Mouse (Mus musculus) forebrain, embryonic 11.5 days (tissue): ENCODE results near the gene Rpp25. TPM values are rescaled to one million over a fixed set of nuclear protein-coding genes. Genes with fewer than 3 reads are reported as not detected.

Experiments used
- ATAC-seq: fragments of 200-750 bp; cut with Nextera tagmentation; replicated peaks from 2 replicates; pipeline ENCODE4 v1.8.0; 2017; ENCODE audit warnings: moderate TSS enrichment; ENCODE audit not compliant: low FRiP score
- DNase-seq: peaks from one replicate; pipeline ENCODE4 v3.0.0-alpha.2; 2017; ENCODE audit warnings: low spot score
- H3K27ac ChIP-seq: fragments of 300-500 bp; sonication (generic); 2 replicates; pipeline ENCODE4 v1.5.1; 2014; ENCODE audit warnings: low read depth, low read length
- H3K27me3 ChIP-seq: fragments of 300-500 bp; sonication (generic); 2 replicates; pipeline ENCODE4 v1.6.1; 2014; ENCODE audit warnings: mild to moderate bottlenecking, low read length, mixed read lengths; ENCODE audit not compliant: control insufficient read depth, insufficient read depth
- H3K36me3 ChIP-seq: fragments of 300-500 bp; sonication (generic); 2 replicates; pipeline ENCODE4 v1.6.1; 2014; ENCODE audit warnings: mild to moderate bottlenecking, low read length, moderate library complexity, mixed read lengths; ENCODE audit not compliant: control insufficient read depth, insufficient read depth
- H3K4me1 ChIP-seq: fragments of 300-500 bp; sonication (generic); replicated peaks from 2 replicates; pipeline ENCODE4 v1.6.1; 2014; ENCODE audit warnings: low read length, mixed read lengths; ENCODE audit not compliant: control insufficient read depth, insufficient read depth
- H3K4me2 ChIP-seq: fragments of 300-500 bp; sonication (generic); 2 replicates; pipeline ENCODE4 v1.6.1; 2014; ENCODE audit warnings: low read depth, mild to moderate bottlenecking, low read length, moderate library complexity, mixed read lengths; ENCODE audit not compliant: severe bottlenecking
- H3K4me3 ChIP-seq: fragments of 300-500 bp; sonication (generic); 2 replicates; pipeline ENCODE4 v1.5.1; 2014; ENCODE audit warnings: low read depth, low read length
- H3K9ac ChIP-seq: fragments of 300-500 bp; sonication (generic); 2 replicates; pipeline ENCODE4 v1.6.1; 2014; ENCODE audit warnings: low read length
- H3K9me3 ChIP-seq: fragments of 300-500 bp; sonication (generic); 2 replicates; pipeline ENCODE4 v1.6.1; 2016; ENCODE audit warnings: low read length, mixed read lengths; ENCODE audit not compliant: control insufficient read depth
- WGBS: fragments of 180-500 bp; shearing (Covaris S2); extraction: QIAGEN DNeasy Blood & Tissue Kit; methylation state at CpG from one replicate; pipeline ENCODE4 v1.1.7; 2014; 5-methylcytosine and 5-hydroxymethylcytosine counted together
- polyA plus RNA-seq: library from polyadenylated mRNA; unstranded; fragments of >200 nt; fragmentation: Nextera tagmentation; extraction: Ambion mirVana; gene quantifications from 2 replicates; pipeline ENCODE4 v1.2.1, GENCODE M21; 2014

The Rpp25 gene
- polyA plus RNA-seq, 1 experiment from 2014 or later, result 1.5 TPM

- Histone ChIP-seq H3K9me3 (no peaks in the 10 kb centered on the region), H3K9ac (no peak overlapping the region), H3K4me3 (no peak overlapping the region), H3K27me3 (no peaks in the 10 kb centered on the region), H3K36me3 (no peaks in the 10 kb centered on the region), H3K4me2 (no peak overlapping the region), H3K27ac (no peak overlapping the region), H3K4me1 (no peaks in the 10 kb centered on the region)
- ATAC-seq, result no peak
- 79% methylated on average over 7 of the region's 7 CpGs for WGBS
- no peak for DNase-seq
These were observed 16.0 kb upstream of the Rpp25 start for GRCm38 (mm10) chr9:57487807-57488206.

DNA sequence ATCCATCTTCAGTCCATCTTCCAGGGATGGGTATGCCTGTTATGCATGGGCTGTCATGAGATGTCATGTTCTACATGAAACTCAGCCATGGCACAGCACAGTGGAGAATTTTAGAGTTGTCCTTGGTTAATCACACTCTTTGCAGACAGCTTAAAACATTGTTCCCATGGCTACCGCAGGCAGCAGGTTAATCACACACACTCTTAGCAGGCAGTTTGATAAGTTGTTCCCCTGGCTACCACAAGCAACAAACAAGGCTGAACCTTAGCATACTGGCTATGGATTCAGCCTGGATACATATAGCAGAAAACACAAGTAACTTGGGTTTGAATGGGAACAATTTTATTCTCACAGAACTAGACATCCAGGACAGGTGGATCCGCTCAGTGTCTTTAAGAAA lies 10.3 kb upstream of the Rpp25 start:
- no peak overlapping the region for H3K27ac ChIP-seq
- no peaks in the 10 kb centered on the region for H3K36me3 ChIP-seq
- 86% methylated on average over 2 of the region's 2 CpGs for WGBS
- H3K9me3 ChIP-seq, result no peaks in the 10 kb centered on the region
- no peak for DNase-seq
- ATAC-seq, result no peak
- no peak overlapping the region for H3K4me2 ChIP-seq
- H3K9ac ChIP-seq, result no peak overlapping the region
- no peak overlapping the region for H3K4me3 ChIP-seq
- no peaks in the 10 kb centered on the region for H3K4me1 ChIP-seq
- no peaks in the 10 kb centered on the region for H3K27me3 ChIP-seq

DNA sequence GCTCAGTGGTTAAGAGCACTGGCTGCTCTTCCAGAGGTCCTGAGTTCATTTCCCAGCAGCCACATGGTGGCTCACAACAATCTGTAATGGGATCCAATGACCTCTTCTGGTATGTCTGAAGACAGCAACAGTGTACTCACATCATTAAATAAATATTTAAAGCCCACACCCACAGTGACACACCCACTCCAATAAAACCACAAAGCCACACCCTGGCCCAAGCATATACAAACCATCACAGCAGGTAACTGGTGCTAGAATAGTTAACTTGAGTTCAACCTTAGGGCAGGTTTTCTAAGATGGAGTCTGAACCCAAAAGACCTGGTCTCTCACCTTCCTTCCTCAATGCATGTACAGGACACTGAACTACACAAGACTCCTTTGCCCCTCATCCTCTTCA lies 8.9 kb upstream of the Rpp25 start:
- no peak for DNase-seq
- Histone ChIP-seq H3K9me3 (no peaks in the 10 kb centered on the region), H3K4me3 (no peak overlapping the region), H3K36me3 (no peaks in the 10 kb centered on the region), H3K27me3 (peaks cover 4% of the 10 kb centered on the region), H3K27ac (no peak overlapping the region), H3K4me1 (no peaks in the 10 kb centered on the region), H3K9ac (no peak overlapping the region), H3K4me2 (no peak overlapping the region)
- ATAC-seq, result no peak

- Histone ChIP-seq H3K4me2 (no peak overlapping the region), H3K9me3 (no peaks in the 10 kb centered on the region), H3K27me3 (peaks cover 25% of the 10 kb centered on the region), H3K9ac (no peak overlapping the region), H3K4me3 (no peak overlapping the region), H3K36me3 (no peaks in the 10 kb centered on the region), H3K27ac (no peak overlapping the region), H3K4me1 (peaks cover 9% of the 10 kb centered on the region)
- DNase-seq (no peak), ATAC-seq (no peak)
- WGBS, result 83% methylated on average over 5 of the region's 5 CpGs
These were observed 6.6 kb upstream of the Rpp25 start for GRCm38 (mm10) chr9:57497236-57497635.

DNA sequence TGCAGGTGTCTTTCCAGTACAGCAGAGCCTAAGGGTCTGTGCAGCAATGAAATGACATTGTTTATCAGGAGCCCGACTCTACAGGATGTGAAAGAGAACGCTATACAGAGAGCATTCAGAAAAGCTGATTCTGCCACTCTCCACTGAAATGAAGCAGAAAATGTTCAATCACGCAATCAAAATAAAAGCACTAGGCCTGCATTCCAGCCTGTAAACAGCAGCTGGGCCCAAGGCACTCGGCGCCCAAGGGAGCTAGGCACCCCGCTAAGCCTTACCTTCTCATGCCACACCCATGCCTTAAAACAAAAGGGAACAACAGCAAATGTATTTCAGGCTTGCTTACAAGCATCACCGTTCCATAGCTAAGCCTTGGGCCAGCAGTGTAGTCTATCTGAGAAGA lies 5.3 kb upstream of the Rpp25 start:
- Histone ChIP-seq H3K36me3 (no peaks in the 10 kb centered on the region), H3K4me2 (no peak overlapping the region), H3K27ac (no peak overlapping the region), H3K9me3 (no peaks in the 10 kb centered on the region), H3K4me1 (peaks cover 20% of the 10 kb centered on the region), H3K27me3 (peaks cover 38% of the 10 kb centered on the region), H3K4me3 (no peak overlapping the region), H3K9ac (no peak overlapping the region)
- no peak for ATAC-seq
- DNase-seq, result no peak
- 49% methylated on average over 7 of the region's 7 CpGs for WGBS

GRCm38 (mm10) chr9:57501452-57501851 lies 2.4 kb upstream of the Rpp25 start:
- H3K27ac ChIP-seq, result peak overlapping the region; percentile 33; the same call in 1 of the 2 replicates
- peak overlapping the region; percentile 17; the same call in 1 of the 2 replicates for H3K9ac ChIP-seq
- peaks cover 34% of the 10 kb centered on the region for H3K4me1 ChIP-seq
- 3% methylated on average over 13 of the region's 13 CpGs for WGBS
- H3K36me3 ChIP-seq, result no peaks in the 10 kb centered on the region
- peak overlapping the region; percentile 11; the same call in 1 of the 2 replicates for H3K4me3 ChIP-seq
- DNase-seq, result no peak
- H3K9me3 ChIP-seq, result no peaks in the 10 kb centered on the region
- H3K27me3 ChIP-seq, result peaks cover 67% of the 10 kb centered on the region
- H3K4me2 ChIP-seq, result peak overlapping the region; percentile 30
- no peak for ATAC-seq

DNA sequence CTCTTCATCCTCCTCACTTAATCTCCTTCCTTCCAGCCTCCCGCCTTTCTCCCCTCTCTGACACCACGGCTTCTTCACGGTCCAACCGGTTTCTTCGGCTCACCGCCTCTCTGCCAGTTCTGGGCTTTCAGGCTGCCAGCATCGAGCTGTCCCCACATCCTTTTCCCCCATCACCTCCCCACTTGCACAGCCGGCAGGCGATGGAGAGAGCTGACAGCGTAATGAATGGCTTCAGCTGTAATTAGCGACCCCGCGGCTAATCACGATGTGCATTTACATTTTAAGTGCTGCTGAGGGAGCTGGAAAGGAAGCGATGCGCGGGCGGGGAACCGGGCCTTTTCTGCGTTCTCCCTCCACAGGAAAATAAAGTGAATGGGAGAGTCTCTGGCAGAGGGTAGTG lies 2.0 kb upstream of the Rpp25 start:
- under 1% methylated on average over 20 of the region's 20 CpGs for WGBS
- DNase-seq, result peak; percentile 80
- H3K9me3 ChIP-seq, result no peaks in the 10 kb centered on the region
- H3K4me1 ChIP-seq, result peaks cover 34% of the 10 kb centered on the region
- peak overlapping the region; percentile 33; the same call in 1 of the 2 replicates for H3K27ac ChIP-seq
- H3K36me3 ChIP-seq, result no peaks in the 10 kb centered on the region
- H3K4me3 ChIP-seq, result peak overlapping the region; percentile 11; the same call in 1 of the 2 replicates
- ATAC-seq, result peak; percentile 63
- H3K27me3 ChIP-seq, result peaks cover 69% of the 10 kb centered on the region
- H3K9ac ChIP-seq, result peak overlapping the region; percentile 17; the same call in 1 of the 2 replicates
- peak overlapping the region; percentile 30 for H3K4me2 ChIP-seq

DNA sequence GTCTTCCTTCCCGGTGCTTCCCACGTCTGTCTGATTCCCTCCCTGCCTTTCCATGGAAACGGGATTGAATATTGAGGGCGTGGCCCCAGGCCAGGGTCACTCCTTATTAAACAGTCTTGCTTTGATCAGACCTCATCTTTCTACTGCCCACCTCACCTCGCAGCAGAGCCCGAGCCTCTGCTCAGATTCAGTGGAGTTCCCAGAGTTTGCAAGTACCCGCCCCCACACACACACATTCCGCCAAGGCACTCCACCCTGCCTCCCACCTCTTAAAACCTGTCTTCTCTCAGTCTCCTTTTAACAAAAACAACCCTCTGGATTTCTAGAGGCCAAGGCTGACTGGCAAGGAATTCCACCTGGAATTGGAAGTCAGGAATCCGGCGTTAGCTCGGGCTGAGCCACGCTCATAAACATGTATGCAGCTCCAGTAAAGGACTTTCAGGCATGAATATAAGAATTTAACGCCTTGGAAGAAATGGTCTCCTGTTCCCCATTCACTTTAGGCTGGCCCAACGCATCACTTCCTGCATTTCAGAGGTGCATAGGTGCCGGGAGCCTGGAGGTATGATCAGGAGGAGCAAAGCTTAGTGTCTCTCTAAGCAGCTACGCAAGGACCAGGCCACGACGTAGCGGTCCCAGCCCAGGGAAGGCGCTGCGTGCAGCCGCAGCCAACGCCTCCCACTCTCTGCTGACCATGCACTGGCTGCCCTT lies 760 bp upstream of the Rpp25 start:
- no peak for DNase-seq
- WGBS, result 3% methylated on average over 23 of the region's 23 CpGs
- ATAC-seq, result no peak
- Histone ChIP-seq H3K9me3 (no peaks in the 10 kb centered on the region), H3K9ac (no peak overlapping the region), H3K36me3 (no peaks in the 10 kb centered on the region), H3K4me1 (peaks cover 34% of the 10 kb centered on the region), H3K4me3 (peak overlapping the region; percentile 33), H3K27me3 (peaks cover 69% of the 10 kb centered on the region), H3K4me2 (peak overlapping the region; percentile 62), H3K27ac (no peak overlapping the region)

GRCm38 (mm10) chr9:57504381-57504700 lies 515 bp downstream of the Rpp25 start:
- WGBS, result under 1% methylated on average over 34 of the region's 34 CpGs
- DNase-seq, result peak; percentile 74
- Histone ChIP-seq H3K9me3 (no peaks in the 10 kb centered on the region), H3K9ac (no peak overlapping the region; the same call in 1 of the 2 replicates), H3K4me1 (peaks cover 34% of the 10 kb centered on the region), H3K4me3 (peak overlapping the region; percentile 33), H3K36me3 (no peaks in the 10 kb centered on the region), H3K4me2 (peak overlapping the region; percentile 62), H3K27me3 (peaks cover 69% of the 10 kb centered on the region), H3K27ac (no peak overlapping the region)
- ATAC-seq, result 0 out of 2 replicates have a peak, but pooled peaks have one; percentile 32
